Mouse (Mus musculus) embryonic fibroblast, embryonic 13.5 days (primary cell): Measurements from ENCODE around the gene Pdia2.

ENCODE experiments used
- CTCF ChIP-seq: IDR thresholded peaks from 2 replicates; pipeline ENCODE4 v1.5.1; 2011; ENCODE audit warnings: mild to moderate bottlenecking, control low read depth, low read length, moderate library complexity, borderline replicate concordance; ENCODE audit not compliant: insufficient read depth
- POLR2A ChIP-seq: IDR thresholded peaks from 2 replicates; pipeline ENCODE4 v1.6.1; 2011; ENCODE audit warnings: low read depth, mild to moderate bottlenecking, control low read depth, low read length, moderate library complexity

- TF ChIP-seq CTCF (no peak), POLR2A (no peak)
Observed at GRCm38 (mm10) chr17:26232863-26233262, 34.0 kb upstream of the Pdia2 start.
